Mouse (Mus musculus) layer of hippocampus, postnatal 10 days (tissue): ENCODE measurements around the gene Ammecr1. TPM values are rescaled to one million over a fixed set of nuclear protein-coding genes. Genes with fewer than 3 reads are reported as not detected.

Experiments
- DNase-seq, 2 experiments: peaks; one replicate each; pipeline ENCODE4 v3.0.0; 2021; ENCODE audit warnings: low spot score in 2 of 2
- total RNA-seq, 2 experiments: library from RNA; stranded (reverse); gene quantifications; 2 replicates each; pipeline ENCODE4 v1.2.3; 2021

The Ammecr1 gene
- total RNA-seq, 2 experiments from 2014 or later = 3.3 to 3.7 TPM

GRCm38 (mm10) chrX:142916719-142917118 lies 49.8 kb downstream of the Ammecr1 start:
- no peak for DNase-seq

GRCm38 (mm10) chrX:142914208-142914607 lies 52.3 kb downstream of the Ammecr1 start:
- DNase-seq = no peak

- no peak for DNase-seq
Measured at GRCm38 (mm10) chrX:142903854-142904253, 62.7 kb downstream of the Ammecr1 start.

GRCm38 (mm10) chrX:142902599-142902998 lies 63.9 kb downstream of the Ammecr1 start:
- DNase-seq = no peak

DNA sequence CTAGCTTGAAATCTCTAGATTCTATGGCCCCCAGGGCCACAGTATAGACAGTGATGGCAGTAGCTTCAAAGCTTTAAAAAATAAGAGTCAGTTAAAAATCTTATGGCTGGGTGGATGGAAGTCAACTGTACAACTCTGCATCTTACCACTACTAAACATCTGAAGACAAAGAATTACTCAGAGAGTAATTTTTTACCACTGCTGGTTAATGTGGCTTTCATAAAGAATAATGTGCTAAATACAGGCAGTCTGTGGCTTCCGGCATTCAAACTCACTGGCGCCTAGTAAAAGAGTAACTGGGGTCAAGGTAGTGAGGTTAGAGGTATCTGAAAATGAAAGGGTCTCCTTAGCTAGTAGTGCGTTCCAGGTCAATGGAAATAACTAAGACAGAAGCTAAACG lies 64.6 kb downstream of the Ammecr1 start:
- DNase-seq = no peak

- DNase-seq = no peak
Measured at GRCm38 (mm10) chrX:142898295-142898887, 68.1 kb downstream of the Ammecr1 start.

DNA sequence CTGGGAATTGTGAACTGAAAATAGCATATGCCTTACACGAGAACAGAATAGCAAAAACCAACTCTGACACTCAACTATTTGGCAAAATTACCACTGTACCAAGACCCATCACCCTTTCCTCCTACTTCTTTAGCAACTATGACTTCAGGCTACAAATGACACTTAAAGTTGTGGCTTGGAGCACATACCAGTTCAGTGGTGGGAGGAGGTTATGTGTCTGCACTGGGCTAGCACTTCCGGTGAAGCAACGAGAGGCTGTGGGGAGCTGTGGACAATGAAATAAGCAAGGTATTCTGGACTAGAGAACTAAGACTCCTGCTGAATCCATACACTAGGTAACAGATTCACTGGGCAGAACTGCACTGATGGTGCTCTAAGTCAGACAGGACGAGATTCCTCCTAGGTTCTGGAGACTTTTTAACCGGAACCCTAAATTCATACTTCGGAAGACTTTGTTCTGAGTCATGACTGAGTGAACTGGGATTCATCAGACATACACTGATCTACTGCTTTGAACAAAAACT lies 69.0 kb downstream of the Ammecr1 start:
- no peak for DNase-seq

GRCm38 (mm10) chrX:142895316-142895715 lies 71.2 kb downstream of the Ammecr1 start:
- no peak for DNase-seq

DNA sequence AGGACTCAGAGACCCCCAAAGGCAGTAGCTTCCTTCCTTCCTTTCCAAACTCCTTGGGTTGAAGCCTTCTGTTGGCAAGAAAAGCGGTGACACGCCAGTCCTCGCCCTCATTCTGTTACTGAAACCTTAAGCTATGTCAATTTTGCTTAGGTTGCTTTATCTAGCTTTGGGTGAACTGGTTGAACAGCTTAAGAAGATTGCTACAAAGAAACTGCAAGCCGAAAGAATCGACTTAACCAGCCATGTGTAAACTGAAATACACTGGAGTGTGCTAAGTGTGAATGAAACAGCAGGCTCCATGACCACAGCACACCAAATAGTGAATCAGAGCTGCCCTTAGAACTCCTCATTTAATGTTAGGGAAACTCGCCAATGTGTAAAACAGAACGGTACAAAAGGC lies 80.6 kb downstream of the Ammecr1 start:
- no peak for DNase-seq

GRCm38 (mm10) chrX:142883593-142883992 lies 82.9 kb downstream of the Ammecr1 start:
- no peak for DNase-seq

- DNase-seq = no peak
Measured at GRCm38 (mm10) chrX:142882255-142882654, 84.3 kb downstream of the Ammecr1 start.

GRCm38 (mm10) chrX:142869844-142870243 lies 96.7 kb downstream of the Ammecr1 start:
- DNase-seq = no peak

DNA sequence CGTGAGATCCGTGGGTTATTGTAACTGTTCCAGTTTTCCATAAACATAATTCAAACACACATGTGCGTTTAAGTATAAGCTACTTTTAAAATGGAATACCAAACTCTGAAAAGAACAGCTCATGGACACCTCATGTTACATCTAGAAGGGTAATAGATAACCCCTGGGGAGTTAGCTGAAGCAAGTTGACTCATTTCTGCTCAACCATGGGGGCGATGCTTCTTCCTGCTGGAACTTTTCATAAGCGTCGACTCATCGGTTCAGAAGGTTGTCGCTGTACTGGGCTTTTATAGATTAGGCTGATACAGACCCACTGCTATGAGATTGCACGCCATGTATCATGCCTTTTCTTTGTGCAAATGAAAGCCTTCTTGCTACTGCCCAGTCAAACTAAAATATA lies 118.5 kb downstream of the Ammecr1 start:
- DNase-seq = peak in 1 of 2 experiments; percentile 3

GRCm38 (mm10) chrX:142846266-142846665 lies 120.3 kb downstream of the Ammecr1 start:
- no peak for DNase-seq

DNA sequence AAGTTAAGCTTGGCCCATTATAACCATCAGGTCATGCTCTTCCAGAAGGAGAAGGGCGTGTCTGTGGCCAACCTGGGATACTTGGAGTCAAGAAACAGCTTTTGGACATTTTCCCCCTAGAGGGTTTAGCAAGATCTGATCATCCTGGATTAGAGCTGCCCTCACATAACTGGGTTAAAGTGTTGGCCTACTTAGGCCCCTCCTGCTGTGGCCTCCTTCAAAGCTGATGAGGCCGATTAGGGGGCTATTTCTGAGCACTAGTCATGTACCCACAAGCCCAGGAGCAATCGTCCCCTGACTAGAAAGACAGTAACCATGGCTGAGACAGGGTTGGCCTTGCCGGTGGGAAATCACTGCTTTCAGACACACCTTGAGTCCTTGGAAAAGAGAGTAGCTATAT lies 124.6 kb downstream of the Ammecr1 start:
- no peak for DNase-seq

DNA sequence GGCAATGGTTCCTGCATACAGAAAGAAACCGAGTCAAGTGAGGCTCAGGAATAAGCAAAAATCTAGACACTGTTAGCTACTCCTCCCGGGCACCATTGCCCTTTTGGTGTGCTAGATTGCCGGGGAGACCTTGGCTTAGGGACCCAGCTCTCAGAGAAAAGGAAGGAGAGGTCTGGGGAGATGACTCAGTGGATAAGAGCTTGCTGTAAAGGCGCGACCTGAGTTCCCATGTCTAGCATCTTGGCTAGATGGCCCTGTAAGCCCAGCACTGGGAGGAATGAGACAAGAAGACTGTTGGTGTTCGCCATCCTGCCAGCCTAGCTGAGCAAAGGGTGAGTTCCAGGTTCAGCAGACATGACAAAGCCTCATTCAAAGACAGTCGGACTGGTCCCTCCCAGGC lies 127.1 kb downstream of the Ammecr1 start:
- DNase-seq = no peak

- no peak for DNase-seq
Measured at GRCm38 (mm10) chrX:142838841-142839240, 127.7 kb downstream of the Ammecr1 start.

DNA sequence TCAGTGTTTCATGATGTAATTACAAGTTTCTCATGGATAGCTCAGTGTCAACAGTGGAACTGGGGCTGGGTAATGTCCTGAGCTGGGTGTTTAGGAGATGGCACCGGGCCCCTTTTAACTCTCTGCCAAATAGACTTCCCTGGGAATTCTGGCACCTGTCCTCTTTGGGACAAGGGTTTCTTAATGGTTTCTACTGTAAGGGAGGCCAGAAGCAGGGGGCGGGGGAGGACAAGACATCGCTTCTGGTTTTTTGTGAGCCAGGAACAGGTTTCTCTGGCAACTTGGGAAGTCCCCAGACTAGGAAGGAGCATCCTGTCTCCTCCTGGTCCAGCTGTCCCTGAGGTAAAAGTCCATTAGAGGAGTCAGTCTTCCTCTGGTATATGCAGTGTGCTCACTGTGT lies 129.2 kb downstream of the Ammecr1 start:
- no peak for DNase-seq

GRCm38 (mm10) chrX:142836399-142836798 lies 130.1 kb downstream of the Ammecr1 start:
- DNase-seq = no peak

DNA sequence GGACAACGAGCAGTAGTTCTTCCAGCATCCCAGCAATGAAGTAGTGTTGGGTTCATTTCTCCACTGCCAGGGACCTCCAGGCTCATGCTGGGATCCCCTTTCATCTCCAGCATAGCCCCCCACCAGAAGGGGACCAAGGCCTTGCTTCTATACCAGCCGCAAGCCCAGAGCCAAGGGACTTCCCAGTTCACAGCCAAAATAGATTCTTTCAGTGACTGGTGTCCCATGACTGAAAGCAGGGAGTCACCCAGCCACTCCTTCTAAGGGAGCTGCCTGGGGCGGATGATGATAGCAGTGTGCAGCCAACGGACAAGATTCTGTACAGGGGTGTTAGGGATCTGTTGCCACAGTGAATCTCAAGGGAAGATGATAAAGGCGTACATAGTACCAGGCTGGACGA lies 131.7 kb downstream of the Ammecr1 start:
- no peak for DNase-seq

DNA sequence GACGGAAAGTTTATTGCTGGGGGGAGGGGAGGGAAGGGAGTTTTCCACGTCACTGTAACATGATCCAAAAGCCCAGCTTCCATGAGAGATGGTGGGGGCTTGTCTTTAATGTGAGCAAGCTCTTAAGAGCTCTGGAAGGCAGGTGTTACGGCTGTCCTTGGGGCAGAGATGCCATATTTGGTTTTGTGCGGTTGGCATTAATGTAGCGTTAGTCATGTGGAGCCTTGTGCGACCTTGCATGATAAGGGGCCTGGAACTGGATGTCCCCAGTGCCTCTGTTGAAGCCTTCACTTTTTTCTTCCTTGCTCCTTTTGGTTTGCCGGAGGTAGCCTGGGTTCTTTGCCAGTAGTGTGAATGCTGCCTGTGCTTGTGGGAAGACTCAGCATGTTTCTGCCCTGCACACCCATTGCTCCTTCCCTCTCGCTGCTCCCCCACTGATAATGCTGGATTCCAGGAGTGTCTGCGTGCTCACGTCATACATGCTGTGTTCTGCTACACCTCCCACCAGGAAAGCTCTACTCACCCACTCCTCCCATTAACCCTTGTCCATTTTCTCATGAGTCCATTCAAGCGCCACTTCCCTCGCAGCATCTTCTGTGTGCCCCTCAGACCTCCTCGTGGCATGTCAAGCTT lies 133.2 kb downstream of the Ammecr1 start:
- no peak for DNase-seq

GRCm38 (mm10) chrX:142832221-142832620 lies 134.3 kb downstream of the Ammecr1 start:
- no peak for DNase-seq

DNA sequence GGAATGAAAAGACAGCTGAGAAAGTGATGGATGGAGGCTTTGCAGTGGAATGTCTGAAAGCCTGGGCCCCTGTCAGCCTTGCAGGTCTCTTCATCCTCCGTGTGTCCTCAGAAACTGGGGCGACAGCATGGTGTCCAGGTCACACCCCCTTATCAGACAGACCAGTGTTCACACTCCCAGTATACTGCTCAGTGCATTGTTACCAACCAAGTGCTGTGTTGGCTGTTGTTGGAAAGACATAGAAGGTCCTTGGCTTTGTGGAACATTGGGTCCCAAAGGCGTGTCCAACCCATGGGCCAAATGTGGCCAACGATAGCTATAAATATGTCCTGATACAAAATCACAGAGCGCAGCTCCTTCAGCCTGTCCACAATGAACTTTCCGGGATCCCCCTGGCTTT lies 136.0 kb downstream of the Ammecr1 start:
- no peak for DNase-seq
